Mouse (Mus musculus): Measurements from ENCODE around the gene Clca3a1. TPM values are rescaled to one million over a fixed set of nuclear protein-coding genes. Genes with fewer than 3 reads are reported as not detected.
"Not testable (repeated sequence)": the region's sequence is repeated elsewhere in the genome, so short reads cannot be mapped to it uniquely, and the experiment has no call there.

Clca3a1 gene
- polyA plus RNA-seq, 1 experiment from 2014 or later: 0.27 TPM

- not testable (repeated sequence) for H3K9ac ChIP-seq (replicated peaks); H3K9me3 ChIP-seq (replicated peaks); H3K27ac ChIP-seq (replicated peaks); H3K4me2 ChIP-seq; H3K27me3 ChIP-seq (replicated peaks); H3K4me3 ChIP-seq (replicated peaks); H3K36me3 ChIP-seq; H3K4me1 ChIP-seq; ATAC-seq (ENCODE audit: low FRiP score)
- WGBS: 13% methylated on average over 3 of the region's 3 CpGs
Measured at GRCm38 (mm10) chr3:144747706-144748105, 13.1 kb downstream of the Clca3a1 start.

- not testable (repeated sequence) for H3K36me3 ChIP-seq; H3K9me3 ChIP-seq (replicated peaks); H3K27ac ChIP-seq (replicated peaks); H3K9ac ChIP-seq (replicated peaks); H3K4me2 ChIP-seq; H3K4me1 ChIP-seq; ATAC-seq (ENCODE audit: low FRiP score); H3K27me3 ChIP-seq (replicated peaks); H3K4me3 ChIP-seq (replicated peaks)
- WGBS: 82% methylated on average over 24 of the region's 24 CpGs
Measured at GRCm38 (mm10) chr3:144738396-144738795, 22.4 kb downstream of the Clca3a1 start.

DNA sequence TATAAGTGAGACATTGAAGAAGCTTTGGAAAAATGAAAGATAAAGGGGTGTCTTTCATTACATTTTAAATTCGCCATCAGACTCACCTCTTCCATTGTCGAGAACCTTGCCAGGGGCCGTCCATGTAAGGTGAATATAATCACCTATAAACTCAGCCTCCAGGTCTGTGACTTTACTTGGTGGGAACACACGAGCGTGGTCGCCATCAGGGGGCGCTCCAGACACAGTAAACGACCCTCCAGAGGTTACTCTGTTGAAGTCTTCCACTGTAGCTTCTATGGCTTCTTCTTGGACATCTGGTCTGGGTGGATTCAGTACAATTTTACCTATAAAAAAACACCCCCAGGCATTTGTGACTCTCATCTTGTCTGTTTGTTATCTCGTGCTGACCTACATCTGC, 23.9 kb downstream of the Clca3a1 start:
- no peaks in the 10 kb centered on the region for H3K4me1 ChIP-seq
- H3K4me2 ChIP-seq: no peak overlapping the region
- H3K27ac ChIP-seq (replicated peaks): no peak overlapping the region
- no peak for ATAC-seq (ENCODE audit: low FRiP score)
- no peaks in the 10 kb centered on the region for H3K36me3 ChIP-seq
- H3K9ac ChIP-seq (replicated peaks): no peak overlapping the region
- WGBS: 31% methylated on average over 9 of the region's 9 CpGs
- no peaks in the 10 kb centered on the region for H3K9me3 ChIP-seq (replicated peaks)
- no peak overlapping the region for H3K4me3 ChIP-seq (replicated peaks)
- H3K27me3 ChIP-seq (replicated peaks): no peaks in the 10 kb centered on the region

- H3K36me3 ChIP-seq: no peaks in the 10 kb centered on the region
Measured at GRCm38 (mm10) chr3:144723455-144723854, 37.3 kb downstream of the Clca3a1 start.

DNA sequence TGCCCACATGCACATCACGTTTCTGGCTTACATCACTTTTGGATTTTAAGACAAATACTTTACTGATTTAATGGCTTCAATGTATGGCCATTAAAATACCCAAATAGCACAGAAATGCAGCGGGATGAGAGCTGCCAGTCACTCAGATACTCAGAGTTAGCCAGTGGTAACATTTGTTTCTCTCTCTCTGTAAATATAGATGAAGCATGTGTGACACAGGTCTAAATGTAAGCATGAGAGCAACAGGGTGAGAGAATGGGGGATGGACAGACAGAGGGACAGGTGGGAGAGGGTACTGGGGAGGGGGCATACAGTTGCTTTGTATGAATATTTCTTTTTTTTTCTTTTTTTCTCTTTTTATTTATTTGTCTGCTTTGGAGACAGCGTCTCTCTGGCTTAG, 38.2 kb downstream of the Clca3a1 start:
- 93% methylated on average over 3 of the region's 3 CpGs for WGBS
- H3K9ac ChIP-seq (replicated peaks); ATAC-seq (ENCODE audit: low FRiP score): not testable (repeated sequence)

More at GRCm38 (mm10) chr3:144723455-144723854, 37.3 kb downstream of the Clca3a1 start:
- no peak overlapping the region for H3K4me2 ChIP-seq
- H3K9me3 ChIP-seq (replicated peaks): no peaks in the 10 kb centered on the region
- WGBS: 38% methylated on average over 4 of the region's 4 CpGs
- peaks cover 5% of the 10 kb centered on the region for H3K4me1 ChIP-seq
- H3K27ac ChIP-seq (replicated peaks): no peak overlapping the region
- no peak overlapping the region for H3K9ac ChIP-seq (replicated peaks)
- no peaks in the 10 kb centered on the region for H3K27me3 ChIP-seq (replicated peaks)
- no peak for ATAC-seq (ENCODE audit: low FRiP score)
- H3K4me3 ChIP-seq (replicated peaks): no peak overlapping the region

DNA sequence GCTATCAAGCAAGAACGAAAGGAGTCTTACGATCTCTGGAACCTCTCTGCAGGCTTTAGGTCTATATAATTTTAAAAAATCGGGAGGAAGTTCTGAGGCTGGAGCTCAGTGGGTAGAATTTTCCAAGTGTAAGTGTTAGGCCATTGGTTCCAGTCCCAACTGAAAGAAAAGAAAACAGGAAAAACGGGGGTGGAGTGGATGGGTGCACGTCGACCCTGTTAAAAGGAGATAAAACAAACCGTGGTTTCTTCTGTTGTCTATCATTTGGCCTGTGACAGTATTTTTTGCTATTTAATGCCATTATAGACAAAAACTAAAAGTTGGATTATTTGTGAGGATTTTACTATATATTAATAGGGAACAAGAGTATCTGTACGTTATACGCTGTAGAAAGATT, 38.9 kb downstream of the Clca3a1 start:
- 85% methylated on average over 9 of the region's 9 CpGs for WGBS
- no peaks in the 10 kb centered on the region for H3K36me3 ChIP-seq

More for the DNA sequence above, 38.2 kb downstream of the Clca3a1 start:
- not testable (repeated sequence) for H3K4me2 ChIP-seq; H3K27me3 ChIP-seq (replicated peaks); H3K4me3 ChIP-seq (replicated peaks); H3K27ac ChIP-seq (replicated peaks); H3K36me3 ChIP-seq; H3K9me3 ChIP-seq (replicated peaks)
- H3K4me1 ChIP-seq: peaks cover 12% of the 10 kb centered on the region

GRCm38 (mm10) chr3:144721077-144721859, 39.5 kb downstream of the Clca3a1 start:
- ATAC-seq (ENCODE audit: low FRiP score): no peak
- H3K4me2 ChIP-seq: peak overlapping the region; percentile 81
- no peak overlapping the region for H3K9ac ChIP-seq (replicated peaks)

More for the DNA sequence above, 38.9 kb downstream of the Clca3a1 start:
- no peak for ATAC-seq (ENCODE audit: low FRiP score)
- Histone ChIP-seq H3K4me3 (replicated peaks) (no peak overlapping the region), H3K4me2 (no peak overlapping the region), H3K9me3 (replicated peaks) (no peaks in the 10 kb centered on the region), H3K27me3 (replicated peaks) (no peaks in the 10 kb centered on the region), H3K4me1 (peaks cover 16% of the 10 kb centered on the region), H3K27ac (replicated peaks) (no peak overlapping the region), H3K9ac (replicated peaks) (no peak overlapping the region)

GRCm38 (mm10) chr3:144719901-144720747, 40.7 kb downstream of the Clca3a1 start, which contains the start of gene Sh3glb1:
TSS of gene Sh3glb1 (minus strand) at chr3:144720335.
- peaks cover 27% of the 10 kb centered on the region for H3K4me1 ChIP-seq
- H3K4me3 ChIP-seq (replicated peaks): peak within 1 kb of the TSS; percentile 90
- H3K9ac ChIP-seq (replicated peaks): peak within 1 kb of the TSS; percentile 91
- H3K4me2 ChIP-seq: peak within 1 kb of the TSS; percentile 81
- no peaks in the 10 kb centered on the region for H3K9me3 ChIP-seq (replicated peaks)
- no peaks in the 10 kb centered on the region for H3K36me3 ChIP-seq
- under 1% methylated on average over 64 of the region's 98 CpGs for WGBS
- H3K27me3 ChIP-seq (replicated peaks): no peaks in the 10 kb centered on the region
- H3K27ac ChIP-seq (replicated peaks): peak within 1 kb of the TSS; percentile 99
- peak; percentile 93 for ATAC-seq (ENCODE audit: low FRiP score)

More at GRCm38 (mm10) chr3:144721077-144721859, 39.5 kb downstream of the Clca3a1 start:
- peak overlapping the region; percentile 99; the same call in 1 of the 2 replicates for H3K27ac ChIP-seq (replicated peaks)
- no peaks in the 10 kb centered on the region for H3K36me3 ChIP-seq
- whole genome bisulfite sequencing: 79% methylated on average over 10 of the region's 10 CpGs
- no peaks in the 10 kb centered on the region for H3K9me3 ChIP-seq (replicated peaks)
- peaks cover 20% of the 10 kb centered on the region for H3K4me1 ChIP-seq
- H3K4me3 ChIP-seq (replicated peaks): peak overlapping the region; percentile 90
- no peaks in the 10 kb centered on the region for H3K27me3 ChIP-seq (replicated peaks)

GRCm38 (mm10) chr3:144719088-144719900, 41.5 kb downstream of the Clca3a1 start:
- Histone ChIP-seq H3K4me1 (peaks cover 30% of the 10 kb centered on the region), H3K9me3 (replicated peaks) (no peaks in the 10 kb centered on the region), H3K4me2 (peak overlapping the region; percentile 81), H3K9ac (replicated peaks) (peak overlapping the region; percentile 91), H3K4me3 (replicated peaks) (peak overlapping the region; percentile 90), H3K27me3 (replicated peaks) (no peaks in the 10 kb centered on the region), H3K27ac (replicated peaks) (peak overlapping the region; percentile 99), H3K36me3 (no peaks in the 10 kb centered on the region)
- ATAC-seq (ENCODE audit: low FRiP score): peak; percentile 39
- WGBS: under 1% methylated on average over 53 of the region's 56 CpGs

GRCm38 (mm10) chr3:144718706-144719087, 42.1 kb downstream of the Clca3a1 start:
- Histone ChIP-seq H3K9ac (replicated peaks) (peak overlapping the region; percentile 91), H3K27me3 (replicated peaks) (no peaks in the 10 kb centered on the region), H3K27ac (replicated peaks) (peak overlapping the region; percentile 99), H3K4me1 (peaks cover 30% of the 10 kb centered on the region), H3K4me3 (replicated peaks) (peak overlapping the region; percentile 90), H3K36me3 (no peaks in the 10 kb centered on the region), H3K9me3 (replicated peaks) (no peaks in the 10 kb centered on the region), H3K4me2 (peak overlapping the region; percentile 81)
- no peak for ATAC-seq (ENCODE audit: low FRiP score)
- WGBS: 10% methylated on average over 7 of the region's 7 CpGs

GRCm38 (mm10) chr3:144717835-144718234, 42.9 kb downstream of the Clca3a1 start:
- Histone ChIP-seq H3K4me1 (peaks cover 30% of the 10 kb centered on the region), H3K4me2 (peak overlapping the region; percentile 39), H3K27ac (replicated peaks) (no peak overlapping the region), H3K9me3 (replicated peaks) (no peaks in the 10 kb centered on the region), H3K9ac (replicated peaks) (no peak overlapping the region), H3K27me3 (replicated peaks) (no peaks in the 10 kb centered on the region), H3K4me3 (replicated peaks) (peak overlapping the region; percentile 12), H3K36me3 (no peaks in the 10 kb centered on the region)
- 75% methylated on average over 6 of the region's 6 CpGs for WGBS
- no peak for ATAC-seq (ENCODE audit: low FRiP score)

All from neural tube, embryonic 15.5 days (tissue).